11 mouse cellular contexts compared by ENCODE assay signal in genomic region chr1:126152217-126152616, GRCm38 (mm10).
DNase-seq lines count a peak whose midpoint lies in the region; ATAC-seq and TF ChIP-seq lines count a peak whose summit lies in the region.
"Had no signal": no experiment of that assay in that cellular context is flagged by ENCODE, and none has a peak within 500 bp of the region (broad histone marks: within the 10 kb centered on the region; RNA-seq: fewer than 3 reads in every experiment).

No protein-coding gene starts in this region.

- TF ChIP-seq CTCF in stomach, postnatal 0 days (IDR thresholded peaks at IDR 0.05; ENCODE audit: low read depth) = no peak

- no peak for ATAC-seq in stomach, postnatal 0 days (ENCODE audit: low FRiP score, low TSS enrichment)

- H3K9me3 ChIP-seq in stomach, postnatal 0 days (ENCODE audit: control insufficient read depth, low read length) = no peaks in the 10 kb centered on the region
- H3K9me3 ChIP-seq: embryonic facial prominence, embryonic 12.5 days had no signal

- no peak overlapping the region for H3K4me3 ChIP-seq in stomach, postnatal 0 days (ENCODE audit: low read depth, low read length)
- H3K4me3 ChIP-seq: embryonic facial prominence, embryonic 12.5 days had no signal

- no peak for TF ChIP-seq EP300 in stomach, postnatal 0 days (optimal IDR thresholded peaks at IDR 0.05)

- WGBS in stomach, postnatal 0 days = 79% methylated on average over 6 of the region's 6 CpGs

- peak; percentile 18 for DNase-seq in adrenal gland, adult 2 months
- DNase-seq in adrenal gland, adult 18-20 months (ENCODE audit: low spot score in 2 of 2) = no peak
- DNase-seq in layer of hippocampus, adult 18-20 months (ENCODE audit: low spot score in 2 of 2) = peak; percentile 1 to 27
- DNase-seq in layer of hippocampus, adult 9-10 months (ENCODE audit: low spot score) = no peak
- DNase-seq in layer of hippocampus, postnatal 10 days (ENCODE audit: low spot score in 2 of 2) = peak; percentile 9 to 32
- DNase-seq in ovary, postnatal 36 days (ENCODE audit: low spot score) = peak; percentile 17
- DNase-seq in spleen, adult 18-20 months = no peak
- no peak for DNase-seq in stomach, postnatal 0 days (ENCODE audit: low spot score)
- DNase-seq: gastrocnemius, postnatal 14 days had no signal

- no peaks in the 10 kb centered on the region for H3K4me1 ChIP-seq in stomach, postnatal 0 days (replicated peaks; ENCODE audit: control insufficient read depth, insufficient read depth)
- H3K4me1 ChIP-seq: embryonic facial prominence, embryonic 12.5 days had no signal

- no peaks in the 10 kb centered on the region for H3K36me3 ChIP-seq in stomach, postnatal 0 days (ENCODE audit: control insufficient read depth, insufficient read depth, low read length)
- H3K36me3 ChIP-seq: embryonic facial prominence, embryonic 12.5 days had no signal

- no peaks in the 10 kb centered on the region for H3K27me3 ChIP-seq in stomach, postnatal 0 days (ENCODE audit: control insufficient read depth, insufficient read depth, low read length)
- H3K27me3 ChIP-seq: embryonic facial prominence, embryonic 12.5 days had no signal

- H3K4me2 ChIP-seq in stomach, postnatal 0 days (replicated peaks; ENCODE audit: low read depth) = no peak overlapping the region
- H3K4me2 ChIP-seq: embryonic facial prominence, embryonic 12.5 days had no signal

- H3K27ac ChIP-seq in stomach, postnatal 0 days (replicated peaks) = no peak overlapping the region
- H3K27ac ChIP-seq: embryonic facial prominence, embryonic 12.5 days; macrophage had no signal

- H3K9ac ChIP-seq in stomach, postnatal 0 days (ENCODE audit: low read length) = no peak overlapping the region
- H3K9ac ChIP-seq: embryonic facial prominence, embryonic 12.5 days had no signal

Comparison
In these comparisons a context has a peak if more than half of its experiments do, and no peak if none do; other contexts are left out.
1. DNase-seq: peak in adrenal gland, adult 2 months (single experiment), layer of hippocampus, adult 18-20 months (2 of 2), layer of hippocampus, postnatal 10 days (2 of 2) and ovary, postnatal 36 days (single experiment); none in adrenal gland, adult 18-20 months (0 of 2), layer of hippocampus, adult 9-10 months (single experiment), spleen, adult 18-20 months (0 of 2) and stomach, postnatal 0 days (single experiment).